Mouse (Mus musculus): ENCODE results near the gene Cd59a. TPM values are rescaled to one million over a fixed set of nuclear protein-coding genes. Genes with fewer than 3 reads are reported as not detected.
"Not testable (repeated sequence)": the region's sequence is repeated elsewhere in the genome, so short reads cannot be mapped to it uniquely, and the experiment has no call there.

Gene Cd59a
- polyA plus RNA-seq (2016; fragmentation: Nextera tagmentation; extraction: Ambion mirVana): 14.3 and 16.6 TPM in 2 replicates

GRCm38 (mm10) chr2:104095741-104096213, at the start of gene Cd59a:
TSS of gene Cd59a (plus strand) at chr2:104095801.
- ATAC-seq (ENCODE audit: low FRiP score): peak; percentile 88
- H3K36me3 ChIP-seq (replicated peaks): no peaks in the 10 kb centered on the region
- H3K4me2 ChIP-seq: peak within 1 kb of the TSS; percentile 62
- H3K9me3 ChIP-seq: no peaks in the 10 kb centered on the region
- peaks cover 14% of the 10 kb centered on the region for H3K4me1 ChIP-seq
- peak within 1 kb of the TSS; percentile 43 for H3K4me3 ChIP-seq (replicated peaks)
- peak within 1 kb of the TSS; percentile 43; the same call in 1 of the 2 replicates for H3K9ac ChIP-seq
- H3K27ac ChIP-seq: peak within 1 kb of the TSS; percentile 62; the same call in 1 of the 2 replicates
- WGBS: 5% methylated on average over 15 of the region's 15 CpGs
- H3K27me3 ChIP-seq: no peaks in the 10 kb centered on the region

- Histone ChIP-seq H3K27me3 (no peaks in the 10 kb centered on the region), H3K9me3 (no peaks in the 10 kb centered on the region), H3K4me2 (no peak overlapping the region), H3K9ac (no peak overlapping the region), H3K36me3 (replicated peaks) (peaks cover 35% of the 10 kb centered on the region), H3K27ac (no peak overlapping the region), H3K4me1 (no peaks in the 10 kb centered on the region), H3K4me3 (replicated peaks) (no peak overlapping the region)
- WGBS: 88% methylated on average over 1 of the region's 1 CpGs
- ATAC-seq (ENCODE audit: low FRiP score): no peak
Observed at GRCm38 (mm10) chr2:104058381-104058780, 37.2 kb upstream of the Cd59a start.

GRCm38 (mm10) chr2:104058954-104059353, 36.6 kb upstream of the Cd59a start:
- WGBS: 89% methylated on average over 4 of the region's 4 CpGs
- Histone ChIP-seq H3K9ac (no peak overlapping the region), H3K9me3 (no peaks in the 10 kb centered on the region), H3K27ac (no peak overlapping the region), H3K4me3 (replicated peaks) (no peak overlapping the region), H3K27me3 (no peaks in the 10 kb centered on the region), H3K4me1 (no peaks in the 10 kb centered on the region), H3K36me3 (replicated peaks) (peaks cover 32% of the 10 kb centered on the region), H3K4me2 (no peak overlapping the region)
- no peak for ATAC-seq (ENCODE audit: low FRiP score)

GRCm38 (mm10) chr2:104059786-104060185, 35.8 kb upstream of the Cd59a start:
- Histone ChIP-seq H3K9ac (no peak overlapping the region), H3K9me3 (no peaks in the 10 kb centered on the region), H3K4me3 (replicated peaks) (no peak overlapping the region), H3K27me3 (no peaks in the 10 kb centered on the region), H3K4me1 (no peaks in the 10 kb centered on the region), H3K4me2 (no peak overlapping the region), H3K27ac (no peak overlapping the region), H3K36me3 (replicated peaks) (peaks cover 23% of the 10 kb centered on the region)
- 93% methylated on average over 10 of the region's 10 CpGs for WGBS
- no peak for ATAC-seq (ENCODE audit: low FRiP score)

GRCm38 (mm10) chr2:104060996-104061395, 34.6 kb upstream of the Cd59a start:
- H3K4me1 ChIP-seq: no peaks in the 10 kb centered on the region
- 98% methylated on average over 6 of the region's 6 CpGs for WGBS
- no peak for ATAC-seq (ENCODE audit: low FRiP score)
- no peaks in the 10 kb centered on the region for H3K27me3 ChIP-seq
- H3K9ac ChIP-seq: no peak overlapping the region
- H3K9me3 ChIP-seq: no peaks in the 10 kb centered on the region
- H3K27ac ChIP-seq: no peak overlapping the region
- H3K4me2 ChIP-seq: no peak overlapping the region
- no peak overlapping the region for H3K4me3 ChIP-seq (replicated peaks)
- H3K36me3 ChIP-seq (replicated peaks): peaks cover 16% of the 10 kb centered on the region; the same call in 1 of the 2 replicates

DNA sequence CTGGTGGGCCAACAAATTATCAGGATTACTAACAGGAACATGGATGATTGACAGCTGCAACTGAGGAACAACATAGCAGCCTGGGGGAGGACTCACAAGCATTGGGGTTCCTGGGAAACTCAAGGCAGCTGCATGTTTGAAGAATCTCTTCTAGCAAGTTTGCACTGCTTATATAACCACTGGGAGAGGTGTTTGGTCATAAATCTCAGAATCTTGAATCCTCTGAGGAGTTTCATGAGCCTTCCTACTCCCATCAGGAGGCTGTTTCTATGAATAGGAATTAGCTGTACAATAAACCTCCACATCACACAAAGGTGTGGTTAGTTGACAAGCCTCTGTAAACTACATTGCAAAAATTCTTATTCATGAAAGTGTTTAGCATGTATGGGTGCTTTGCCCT, 32.9 kb upstream of the Cd59a start:
- Histone ChIP-seq H3K27me3 (no peaks in the 10 kb centered on the region), H3K9me3 (no peaks in the 10 kb centered on the region), H3K27ac (no peak overlapping the region), H3K36me3 (replicated peaks) (peaks cover 16% of the 10 kb centered on the region; the same call in 1 of the 2 replicates), H3K4me3 (replicated peaks) (no peak overlapping the region), H3K9ac (no peak overlapping the region), H3K4me2 (no peak overlapping the region), H3K4me1 (no peaks in the 10 kb centered on the region)
- no peak for ATAC-seq (ENCODE audit: low FRiP score)

DNA sequence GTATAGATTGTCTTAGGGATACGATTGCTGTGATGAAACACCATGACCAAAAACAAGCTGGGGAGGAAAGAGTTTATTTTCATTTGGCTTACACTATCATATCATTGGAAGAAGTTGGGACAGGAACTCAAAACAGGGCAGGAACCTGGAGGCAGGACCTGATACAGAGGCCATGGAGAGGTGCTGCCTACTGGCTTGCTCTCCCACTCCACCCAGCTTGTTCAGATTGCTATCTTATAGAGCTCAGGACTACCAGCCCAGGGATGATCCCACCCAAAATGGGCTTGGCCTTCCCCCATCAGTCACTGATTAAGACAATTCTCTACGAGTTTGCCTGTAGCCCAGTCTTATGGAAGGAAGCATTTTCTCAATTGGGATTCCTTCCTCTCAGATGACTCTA, 31.4 kb upstream of the Cd59a start:
- no peak overlapping the region for H3K4me3 ChIP-seq (replicated peaks)
- H3K4me2 ChIP-seq: no peak overlapping the region
- H3K27ac ChIP-seq: no peak overlapping the region
- no peak overlapping the region for H3K9ac ChIP-seq
- ATAC-seq (ENCODE audit: low FRiP score): no peak
- no peaks in the 10 kb centered on the region for H3K27me3 ChIP-seq
- H3K4me1 ChIP-seq: no peaks in the 10 kb centered on the region
- no peaks in the 10 kb centered on the region for H3K9me3 ChIP-seq
- 89% methylated on average over 2 of the region's 2 CpGs for WGBS
- peaks cover 16% of the 10 kb centered on the region; the same call in 1 of the 2 replicates for H3K36me3 ChIP-seq (replicated peaks)

- H3K4me2 ChIP-seq; ATAC-seq (ENCODE audit: low FRiP score); H3K9ac ChIP-seq; H3K27me3 ChIP-seq; H3K9me3 ChIP-seq; H3K4me1 ChIP-seq; H3K4me3 ChIP-seq (replicated peaks); H3K36me3 ChIP-seq (replicated peaks); H3K27ac ChIP-seq: not testable (repeated sequence)
- WGBS: 96% methylated on average over 5 of the region's 6 CpGs
Observed at GRCm38 (mm10) chr2:104065526-104065925, 30.1 kb upstream of the Cd59a start, which contains the start of gene Gm10912. TSS of gene Gm10912 (plus strand) at chr2:104065826.

DNA sequence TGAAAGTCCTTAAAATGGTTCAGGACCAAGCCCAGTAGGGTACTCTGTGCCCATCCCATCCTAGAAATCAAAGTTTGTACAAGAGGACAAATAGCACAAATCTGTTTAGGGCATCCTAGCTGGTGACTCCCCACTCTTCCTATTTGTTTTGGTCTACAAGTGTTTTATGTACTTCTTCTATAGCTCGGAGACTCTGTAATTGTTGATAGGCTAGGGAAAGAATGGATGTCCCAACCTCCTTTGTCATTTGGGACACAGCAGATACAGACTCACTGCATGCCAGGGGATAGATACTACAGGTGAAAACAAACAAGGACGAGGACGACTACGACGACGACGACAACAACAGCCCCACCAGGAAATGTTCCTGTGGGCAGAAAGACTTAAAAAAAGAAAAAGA, 27.2 kb upstream of the Cd59a start, which contains the start of gene Gm10799:
Gm10799 (minus strand) TSS at position 101 of the 400 bp plus-strand sequence.
- not testable (repeated sequence) for H3K9ac ChIP-seq; H3K4me2 ChIP-seq; H3K4me3 ChIP-seq (replicated peaks); H3K9me3 ChIP-seq; H3K27me3 ChIP-seq; H3K27ac ChIP-seq; H3K36me3 ChIP-seq (replicated peaks); ATAC-seq (ENCODE audit: low FRiP score); H3K4me1 ChIP-seq
- 91% methylated on average over 7 of the region's 7 CpGs for WGBS

- Histone ChIP-seq H3K36me3 (replicated peaks) (no peaks in the 10 kb centered on the region), H3K27me3 (no peaks in the 10 kb centered on the region), H3K9ac (peak within 1 kb of the TSS; percentile 44), H3K27ac (no peak within 1 kb of the TSS), H3K4me3 (replicated peaks) (peak within 1 kb of the TSS; percentile 39), H3K9me3 (no peaks in the 10 kb centered on the region), H3K4me2 (peak within 1 kb of the TSS; percentile 55), H3K4me1 (peaks cover 8% of the 10 kb centered on the region; the same call in 1 of the 2 replicates)
- ATAC-seq (ENCODE audit: low FRiP score): peak; percentile 83
- WGBS: under 1% methylated on average over 11 of the region's 13 CpGs
Observed at GRCm38 (mm10) chr2:104069704-104070185, 25.9 kb upstream of the Cd59a start, which contains the start of gene Cd59b. TSS of gene Cd59b (plus strand) at chr2:104069849.

- 81% methylated on average over 5 of the region's 5 CpGs for WGBS
- H3K4me2 ChIP-seq; ATAC-seq (ENCODE audit: low FRiP score): not testable (repeated sequence)
Observed at GRCm38 (mm10) chr2:104078285-104078684, 17.3 kb upstream of the Cd59a start.

DNA sequence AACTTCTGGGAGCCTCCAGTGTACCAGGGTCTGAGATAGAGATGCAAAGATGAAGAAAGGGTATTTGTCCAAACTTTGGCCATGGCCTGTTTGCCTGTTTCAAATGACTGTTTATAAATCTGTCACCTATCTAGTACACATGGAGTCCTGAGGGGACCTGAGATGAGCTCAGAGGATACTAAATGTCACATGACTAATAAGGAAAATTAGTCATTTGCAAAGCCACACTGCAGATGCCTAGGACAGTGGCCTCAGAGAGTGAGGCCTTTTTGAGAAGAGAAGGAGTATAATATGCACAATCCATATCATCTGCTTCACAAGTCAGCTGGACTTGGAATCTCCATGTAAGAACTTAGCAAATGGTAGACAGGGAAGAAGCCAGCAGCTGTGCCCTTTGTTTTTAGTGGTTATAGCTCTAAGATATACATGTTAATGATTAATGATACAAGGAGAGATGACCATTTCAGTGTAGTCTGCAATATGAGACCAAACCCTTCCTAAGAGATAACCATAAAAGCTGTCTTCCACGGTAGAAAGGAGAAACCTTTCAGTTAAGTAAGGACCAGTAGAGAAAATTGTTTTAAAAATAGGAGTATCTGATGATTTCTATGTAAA, 14.1 kb upstream of the Cd59a start:
- H3K4me1 ChIP-seq; H3K27me3 ChIP-seq; H3K27ac ChIP-seq; H3K36me3 ChIP-seq (replicated peaks); H3K4me2 ChIP-seq; H3K9ac ChIP-seq; H3K9me3 ChIP-seq; H3K4me3 ChIP-seq (replicated peaks); ATAC-seq (ENCODE audit: low FRiP score): not testable (repeated sequence)
- no CpG with 5 or more reads among the region's 1 CpGs for WGBS

More at GRCm38 (mm10) chr2:104078285-104078684, 17.3 kb upstream of the Cd59a start:
- not testable (repeated sequence) for H3K4me1 ChIP-seq; H3K27me3 ChIP-seq; H3K9ac ChIP-seq; H3K27ac ChIP-seq; H3K36me3 ChIP-seq (replicated peaks); H3K4me3 ChIP-seq (replicated peaks); H3K9me3 ChIP-seq

GRCm38 (mm10) chr2:104082474-104082873, 13.1 kb upstream of the Cd59a start:
- Histone ChIP-seq H3K4me3 (replicated peaks) (no peak overlapping the region), H3K36me3 (replicated peaks) (no peaks in the 10 kb centered on the region), H3K27ac (no peak overlapping the region), H3K9ac (no peak overlapping the region), H3K9me3 (no peaks in the 10 kb centered on the region), H3K4me2 (no peak overlapping the region), H3K27me3 (no peaks in the 10 kb centered on the region), H3K4me1 (no peaks in the 10 kb centered on the region)
- no peak for ATAC-seq (ENCODE audit: low FRiP score)

Data from forebrain, embryonic 12.5 days (tissue).